Mouse (Mus musculus) C2C12 (cell line): Measurements from ENCODE around the gene Tbxas1. TPM values are rescaled to one million over a fixed set of nuclear protein-coding genes. Genes with fewer than 3 reads are reported as not detected.

Source experiments
- H3K27me3 ChIP-seq: one replicate; pipeline ENCODE4 v1.6.1; 2011; ENCODE audit not compliant: control insufficient read depth, insufficient read depth, insufficient read length
- H3K36me3 ChIP-seq: one replicate; pipeline ENCODE4 v1.6.1; 2011; ENCODE audit not compliant: control insufficient read depth, insufficient read depth
- H3K4me3 ChIP-seq: one replicate; pipeline ENCODE4 v1.5.1; 2011; ENCODE audit warnings: mild to moderate bottlenecking, control low read depth; ENCODE audit not compliant: poor library complexity, insufficient read depth, severe bottlenecking
- H3K79me2 ChIP-seq: one replicate; pipeline ENCODE4 v1.6.1; 2011; ENCODE audit not compliant: control insufficient read depth, insufficient read depth
- H3K79me3 ChIP-seq: one replicate; pipeline ENCODE4 v1.6.1; 2011; ENCODE audit warnings: low read depth, control low read depth
- H3ac ChIP-seq: one replicate; pipeline ENCODE3; 2011; ENCODE audit warnings: low read depth; ENCODE audit not compliant: control insufficient read depth, insufficient read length
- CEBPB ChIP-seq: IDR thresholded peaks from one replicate; pipeline ENCODE4 v1.6.1; 2011; ENCODE audit warnings: low read depth, mild to moderate bottlenecking, control low read depth, moderate library complexity
- CTCF ChIP-seq: IDR thresholded peaks from one replicate; pipeline ENCODE4 v1.5.1; 2011; ENCODE audit not compliant: control insufficient read depth, insufficient read depth, insufficient read length
- FOSL1 ChIP-seq: IDR thresholded peaks from one replicate; pipeline ENCODE4 v1.8.0; 2011; ENCODE audit warnings: mild to moderate bottlenecking, low read length; ENCODE audit not compliant: poor library complexity, insufficient read depth, severe bottlenecking
- MAX ChIP-seq: IDR thresholded peaks from one replicate; pipeline ENCODE4 v1.6.1; 2011; ENCODE audit warnings: mild to moderate bottlenecking, control low read depth
- MYOD1 ChIP-seq: IDR thresholded peaks from one replicate; pipeline ENCODE4 v1.6.1; 2011; ENCODE audit warnings: low read depth; ENCODE audit not compliant: control insufficient read depth, insufficient read length
- MYOG ChIP-seq: IDR thresholded peaks from one replicate; pipeline ENCODE4 v1.6.1; 2011; ENCODE audit not compliant: control insufficient read depth, insufficient read length; ENCODE audit errors: extremely low read depth
- USF1 ChIP-seq: IDR thresholded peaks from one replicate; pipeline ENCODE4 v1.6.1; 2011; ENCODE audit warnings: low read depth, mild to moderate bottlenecking, control low read depth, moderate library complexity
- polyA plus RNA-seq: library from polyadenylated mRNA; unstranded; fragments of >200 nt; fragmentation: generic; extraction: Trizol; gene quantifications from one replicate; pipeline ENCODE4 v1.2.1, GENCODE M21; 2012; ENCODE audit warnings: missing spikeins

Tbxas1 gene
- polyA plus RNA-seq, 1 experiment: 0.06 TPM

DNA sequence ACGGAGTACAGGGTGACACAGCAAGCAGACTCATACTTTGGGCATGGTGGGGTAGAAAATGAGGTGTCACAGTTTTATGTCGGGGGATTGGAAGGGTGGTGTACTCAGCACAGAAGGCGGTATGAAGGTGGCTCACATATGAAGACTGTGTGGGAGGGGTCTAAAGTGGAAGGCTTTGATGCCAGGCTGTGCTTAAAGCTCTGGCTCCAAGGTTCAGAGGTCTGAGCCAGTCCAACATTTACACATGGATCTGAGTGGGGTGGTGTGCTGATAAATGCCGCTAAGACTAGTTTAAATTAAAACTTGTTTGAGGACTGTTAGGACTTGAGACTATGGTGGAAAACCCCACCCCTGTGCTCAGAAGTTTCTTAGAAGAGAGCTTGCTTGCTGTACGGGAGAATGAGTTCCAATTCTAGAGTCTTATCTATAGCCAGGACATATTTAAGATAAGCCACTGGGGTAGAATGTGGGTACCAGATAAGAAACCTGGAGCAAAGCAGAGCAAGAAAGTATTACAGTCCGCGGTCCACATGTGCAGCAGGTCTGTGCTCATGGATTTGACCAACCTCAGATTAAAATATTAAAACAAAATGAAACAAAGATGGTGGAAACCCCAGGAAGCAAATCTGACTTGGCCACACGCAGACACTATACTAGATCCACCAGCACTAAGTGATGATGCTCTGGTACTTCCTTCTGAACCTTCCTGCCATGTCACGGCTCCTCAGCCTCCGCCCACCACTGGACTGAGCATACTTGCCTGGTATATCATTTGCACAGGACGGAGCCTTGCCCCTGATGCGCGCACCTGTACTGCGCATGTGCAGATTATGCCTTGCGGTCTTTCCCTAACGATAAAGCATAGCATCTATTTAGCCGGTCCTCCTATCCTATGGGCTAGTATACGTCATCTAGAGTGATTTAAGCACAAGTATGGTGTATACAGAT is 48.9 kb downstream of the Tbxas1 start:
- TF ChIP-seq MYOG: no peak
- Histone ChIP-seq H3K79me3 (no peaks in the 10 kb centered on the region), H3ac (no peak overlapping the region), H3K27me3 (no peaks in the 10 kb centered on the region), H3K36me3 (no peaks in the 10 kb centered on the region), H3K4me3 (no peak overlapping the region), H3K79me2 (no peaks in the 10 kb centered on the region)

DNA sequence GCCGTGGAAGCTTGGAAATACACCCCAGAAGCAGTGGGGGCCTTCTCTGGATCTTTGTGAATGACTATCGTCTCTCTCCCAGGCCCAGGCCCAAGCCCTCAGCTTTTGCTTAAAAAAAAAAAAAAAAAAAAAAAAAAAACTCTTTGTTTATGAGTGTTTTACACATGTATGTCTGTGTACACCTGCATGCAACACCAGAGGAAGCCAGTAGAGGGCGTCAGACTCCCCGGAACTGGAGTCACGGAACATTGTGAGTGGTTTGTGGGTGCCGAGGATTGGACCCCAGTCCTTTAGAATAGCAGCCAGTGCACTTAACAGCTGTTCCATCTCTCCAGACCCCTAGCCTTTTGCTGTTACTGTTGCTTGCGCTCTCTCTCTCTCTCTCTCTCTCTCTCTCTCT is 50.5 kb downstream of the Tbxas1 start:
- no peaks in the 10 kb centered on the region for H3K36me3 ChIP-seq
- no peak overlapping the region for H3K4me3 ChIP-seq
- no peaks in the 10 kb centered on the region for H3K27me3 ChIP-seq
- TF ChIP-seq MYOD1: no peak
- no peak for TF ChIP-seq MAX
- TF ChIP-seq USF1: no peak
- no peak for TF ChIP-seq CTCF
- no peak for TF ChIP-seq CEBPB
- no peak for TF ChIP-seq MYOG
- no peak for TF ChIP-seq FOSL1
- no peaks in the 10 kb centered on the region for H3K79me3 ChIP-seq
- H3ac ChIP-seq: no peak overlapping the region
- no peaks in the 10 kb centered on the region for H3K79me2 ChIP-seq

DNA sequence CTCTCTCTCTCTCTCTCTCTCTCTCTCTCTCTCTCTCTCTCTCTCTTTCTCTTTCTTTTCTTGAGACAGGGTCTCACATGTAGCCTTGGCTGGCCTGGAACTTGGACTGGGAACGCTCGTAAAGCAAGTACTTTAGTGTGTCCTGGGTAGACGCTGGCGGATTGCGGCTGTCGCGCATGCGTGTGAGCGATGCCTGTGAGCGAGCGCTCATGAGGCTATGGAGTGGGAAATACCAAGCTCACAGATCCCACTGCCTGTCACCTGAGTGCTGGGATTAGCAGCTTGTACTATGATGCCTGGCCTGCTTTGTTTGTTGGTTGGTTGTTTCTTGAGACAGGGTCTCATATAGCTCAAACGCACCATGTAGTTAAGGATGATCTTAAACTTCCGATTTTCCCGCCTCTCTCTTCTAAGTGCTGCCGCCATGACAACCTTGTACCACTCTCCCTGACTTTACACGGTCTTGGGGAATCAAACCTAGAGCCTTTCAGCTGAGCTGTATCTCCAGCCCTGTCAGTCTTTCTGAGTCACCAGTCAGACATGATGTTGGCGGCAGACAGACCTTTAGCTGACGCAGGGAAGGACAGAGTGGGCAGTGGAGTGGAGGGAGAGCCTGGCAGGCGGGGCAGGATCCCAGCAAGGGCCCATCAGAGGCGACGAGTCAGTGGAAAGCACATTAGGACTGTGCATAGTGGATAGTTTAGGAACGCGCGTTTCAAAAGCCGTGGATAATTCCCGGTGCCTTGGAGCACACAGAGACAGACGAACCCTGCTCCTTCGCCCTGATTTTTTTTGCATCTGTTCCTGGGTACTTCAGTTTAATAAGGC is 51.1 kb downstream of the Tbxas1 start:
- no peaks in the 10 kb centered on the region for H3K79me3 ChIP-seq
- H3K4me3 ChIP-seq: no peak overlapping the region
- no peaks in the 10 kb centered on the region for H3K79me2 ChIP-seq
- no peaks in the 10 kb centered on the region for H3K27me3 ChIP-seq
- H3ac ChIP-seq: no peak overlapping the region
- no peaks in the 10 kb centered on the region for H3K36me3 ChIP-seq
- no peak for TF ChIP-seq FOSL1

DNA sequence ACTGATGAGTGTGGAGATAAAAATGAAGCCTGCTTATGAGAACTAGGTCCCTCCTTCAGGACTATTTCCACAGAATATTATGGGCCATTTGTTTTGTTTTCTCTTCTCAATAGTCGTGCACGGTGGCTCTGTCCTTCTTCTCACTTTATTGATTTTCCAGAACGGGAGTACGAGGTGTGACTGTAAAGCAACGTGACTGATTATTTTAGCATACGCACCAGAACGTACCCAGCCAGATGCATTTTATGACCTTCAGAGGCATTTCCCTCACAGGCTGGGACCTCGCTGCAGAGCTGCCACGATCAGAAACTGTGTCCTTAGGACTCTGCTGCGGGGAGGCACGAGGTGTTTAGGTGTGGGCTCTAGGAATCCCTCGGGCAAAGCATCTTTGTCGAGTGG is 51.8 kb downstream of the Tbxas1 start:
- H3K4me3 ChIP-seq: no peak overlapping the region
- no peaks in the 10 kb centered on the region for H3K27me3 ChIP-seq
- no peak for TF ChIP-seq CEBPB
- no peak for TF ChIP-seq USF1
- TF ChIP-seq MAX: no peak
- no peak for TF ChIP-seq FOSL1
- TF ChIP-seq MYOD1: no peak
- no peak for TF ChIP-seq CTCF
- TF ChIP-seq MYOG: no peak
- no peaks in the 10 kb centered on the region for H3K79me3 ChIP-seq
- H3K79me2 ChIP-seq: no peaks in the 10 kb centered on the region
- H3K36me3 ChIP-seq: no peaks in the 10 kb centered on the region
- H3ac ChIP-seq: no peak overlapping the region

DNA sequence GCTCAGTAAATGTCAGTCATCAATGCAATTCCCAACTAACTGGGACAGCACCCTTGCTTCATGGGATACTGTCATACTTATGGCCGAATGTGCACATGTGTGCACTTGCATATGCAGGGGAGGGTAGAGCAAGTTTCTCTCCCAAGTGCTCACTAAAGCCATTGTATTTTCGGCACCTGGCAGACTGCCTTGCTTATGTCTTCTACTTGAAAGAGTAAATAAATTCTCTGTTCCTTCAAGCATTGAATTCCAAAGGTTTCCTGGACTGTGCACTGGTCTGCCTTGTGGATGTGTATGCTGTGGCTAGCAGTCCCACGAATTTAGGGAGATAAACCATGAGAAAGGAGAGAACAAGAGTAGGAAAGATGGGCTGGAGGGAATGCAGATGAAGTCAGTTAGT is 53.3 kb downstream of the Tbxas1 start:
- Histone ChIP-seq H3K27me3 (no peaks in the 10 kb centered on the region), H3K79me3 (no peaks in the 10 kb centered on the region), H3K36me3 (no peaks in the 10 kb centered on the region), H3K4me3 (no peak overlapping the region), H3ac (no peak overlapping the region), H3K79me2 (no peaks in the 10 kb centered on the region)
- TF ChIP-seq FOSL1 (no peak), MYOG (no peak), USF1 (no peak)

DNA sequence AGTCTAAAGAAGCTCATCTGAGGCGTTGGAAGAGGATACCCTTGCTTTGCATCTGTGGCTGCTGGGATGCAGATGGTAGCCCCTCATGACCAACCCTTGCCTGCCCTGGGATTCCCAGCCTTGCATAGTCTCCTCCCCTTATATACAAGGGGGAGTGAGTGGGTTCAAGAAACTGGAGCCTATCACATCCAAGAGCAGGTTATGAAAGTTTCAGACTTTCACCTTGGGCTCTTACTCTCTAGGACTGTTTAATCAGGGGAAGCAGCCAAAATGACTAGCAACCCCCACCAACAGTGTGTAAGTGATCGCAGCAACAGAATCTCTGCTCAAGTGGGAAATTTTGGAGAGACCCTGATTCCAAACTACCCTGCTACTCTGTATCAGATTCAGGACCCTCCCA is 60.8 kb downstream of the Tbxas1 start:
- Histone ChIP-seq H3K27me3 (no peaks in the 10 kb centered on the region), H3K79me3 (no peaks in the 10 kb centered on the region), H3K4me3 (no peak overlapping the region), H3K79me2 (no peaks in the 10 kb centered on the region), H3ac (no peak overlapping the region), H3K36me3 (no peaks in the 10 kb centered on the region)
- TF ChIP-seq CEBPB (no peak), MYOD1 (no peak), FOSL1 (no peak), MAX (no peak), MYOG (no peak), USF1 (no peak), CTCF (no peak)
